Mouse (Mus musculus) lung, postnatal 0 days (tissue): ENCODE results near the gene Hoxa7.

Experiments used
- CTCF ChIP-seq: IDR thresholded peaks from 2 replicates; pipeline ENCODE4 v1.5.1; 2016; ENCODE audit warnings: antibody characterized with exemption, mild to moderate bottlenecking
- EP300 ChIP-seq: IDR thresholded peaks from 2 replicates; pipeline ENCODE4 v1.6.1; 2016; ENCODE audit warnings: antibody characterized with exemption, mild to moderate bottlenecking, control low read depth

DNA sequence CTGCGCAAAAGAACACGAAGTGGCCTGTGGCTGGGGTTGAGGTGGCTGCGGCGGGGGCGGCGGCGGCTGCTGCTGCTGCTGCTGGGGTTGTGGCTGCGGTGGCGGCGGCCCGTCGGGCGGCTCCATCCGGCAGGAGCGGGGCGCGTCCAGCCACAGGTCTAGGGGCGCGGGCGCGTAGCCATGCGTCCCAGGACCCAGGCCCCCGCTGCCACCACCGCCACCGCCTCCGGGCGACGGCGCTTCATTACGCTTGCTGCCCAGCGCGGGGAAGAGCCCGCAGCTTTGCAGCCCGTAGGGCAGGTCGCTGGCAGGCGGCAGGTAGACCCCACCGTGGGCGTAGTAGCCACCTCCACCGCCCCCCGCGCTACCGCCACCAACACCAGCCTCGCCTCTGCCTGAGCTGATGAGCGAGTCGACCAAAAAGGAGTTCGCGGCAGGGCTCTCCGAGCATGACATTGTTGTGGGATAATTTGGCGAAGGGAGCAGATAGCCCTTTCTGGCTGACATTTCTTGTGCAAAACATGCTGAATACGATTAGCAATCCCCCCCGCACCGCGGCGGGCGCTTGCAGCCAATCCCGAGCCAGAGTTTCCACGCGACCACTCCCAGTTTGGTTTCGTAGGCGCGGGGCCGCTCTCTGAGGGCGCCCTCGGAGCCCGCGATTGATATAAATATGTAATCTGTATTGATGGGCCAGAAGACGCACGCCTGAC lies 12.9 kb upstream of the Hoxa7 start:
- no peak for TF ChIP-seq CTCF
- no peak for TF ChIP-seq EP300
